Mouse (Mus musculus) intestine, embryonic 16.5 days (tissue): ENCODE results near the gene Adamts14. TPM values are rescaled to one million over a fixed set of nuclear protein-coding genes. Genes with fewer than 3 reads are reported as not detected.
A peak's percentile ranks its signal among the peaks of the same experiment; 100 is the strongest.

Experiments
- ATAC-seq: fragments of 200-750 bp; cut with Nextera tagmentation; 2 replicates; pipeline ENCODE4 v1.8.0; 2017; ENCODE audit warnings: moderate TSS enrichment, moderate library complexity
- H3K27ac ChIP-seq: fragments of 300-500 bp; sonication (generic); 2 replicates; pipeline ENCODE4 v1.5.1; 2014; ENCODE audit warnings: mild to moderate bottlenecking, low read length
- H3K27me3 ChIP-seq: fragments of 300-500 bp; sonication (generic); replicated peaks from 2 replicates; pipeline ENCODE4 v1.6.1; 2014; ENCODE audit warnings: low read length, control low read depth, mixed read lengths; ENCODE audit not compliant: control insufficient read depth, insufficient read depth
- H3K36me3 ChIP-seq: fragments of 300-500 bp; sonication (generic); 2 replicates; pipeline ENCODE4 v1.6.1; 2014; ENCODE audit warnings: low read length, control low read depth; ENCODE audit not compliant: control insufficient read depth, insufficient read depth
- H3K4me1 ChIP-seq: fragments of 300-500 bp; sonication (generic); 2 replicates; pipeline ENCODE4 v1.6.1; 2014; ENCODE audit warnings: low read length, control low read depth, mixed read lengths; ENCODE audit not compliant: control insufficient read depth, insufficient read depth
- H3K4me2 ChIP-seq: fragments of 300-500 bp; sonication (generic); 2 replicates; pipeline ENCODE4 v1.6.1; 2014; ENCODE audit warnings: low read depth, low read length, control low read depth
- H3K4me3 ChIP-seq: fragments of 300-500 bp; sonication (generic); 2 replicates; pipeline ENCODE4 v1.5.1; 2014; ENCODE audit warnings: mild to moderate bottlenecking, low read length
- H3K9ac ChIP-seq: fragments of 300-500 bp; sonication (generic); 2 replicates; pipeline ENCODE4 v1.6.1; 2014; ENCODE audit warnings: low read depth, low read length
- H3K9me3 ChIP-seq: fragments of 300-500 bp; sonication (generic); 2 replicates; pipeline ENCODE4 v1.6.1; 2016; ENCODE audit warnings: low read length, control low read depth; ENCODE audit not compliant: control insufficient read depth
- WGBS: fragments of 180-500 bp; shearing (Covaris S2); extraction: QIAGEN DNeasy Blood & Tissue Kit; methylation state at CpG from one replicate; pipeline ENCODE4 v1.1.7; 2014; 5-methylcytosine and 5-hydroxymethylcytosine counted together
- polyA plus RNA-seq: library from polyadenylated mRNA; unstranded; fragments of >200 nt; fragmentation: Nextera tagmentation; extraction: Ambion mirVana; gene quantifications from 2 replicates; pipeline ENCODE4 v1.2.1, GENCODE M21; 2015

The Adamts14 gene
- 0.75 TPM in 2 replicates for polyA plus RNA-seq

GRCm38 (mm10) chr10:61273081-61273843 is at the start of gene Adamts14:
Gene Adamts14 (minus strand): TSS chr10:61273438.
- peak; percentile 76 for ATAC-seq

GRCm38 (mm10) chr10:61318527-61318926 is 45.3 kb upstream of the Adamts14 start:
- H3K9ac ChIP-seq = no peak overlapping the region
- H3K36me3 ChIP-seq = no peaks in the 10 kb centered on the region
- peaks cover 3% of the 10 kb centered on the region; the same call in 1 of the 2 replicates for H3K4me1 ChIP-seq
- H3K27me3 ChIP-seq = no peaks in the 10 kb centered on the region
- 86% methylated on average over 3 of the region's 3 CpGs for WGBS
- no peak overlapping the region for H3K4me3 ChIP-seq
- H3K27ac ChIP-seq = no peak overlapping the region
- ATAC-seq = no peak
- H3K4me2 ChIP-seq = no peak overlapping the region
- no peaks in the 10 kb centered on the region for H3K9me3 ChIP-seq

More at GRCm38 (mm10) chr10:61273081-61273843, at the start of gene Adamts14:
- Histone ChIP-seq H3K36me3 (no peaks in the 10 kb centered on the region), H3K27ac (no peak within 1 kb of the TSS), H3K4me2 (peak within 1 kb of the TSS; percentile 98), H3K9me3 (no peaks in the 10 kb centered on the region), H3K9ac (peak within 1 kb of the TSS; percentile 73), H3K27me3 (no peaks in the 10 kb centered on the region), H3K4me3 (peak within 1 kb of the TSS; percentile 61), H3K4me1 (peaks cover 11% of the 10 kb centered on the region; the same call in 1 of the 2 replicates)
- under 1% methylated on average over 51 of the region's 75 CpGs for WGBS

- Histone ChIP-seq H3K4me1 (peaks cover 10% of the 10 kb centered on the region), H3K4me3 (no peak overlapping the region), H3K27me3 (no peaks in the 10 kb centered on the region), H3K9me3 (no peaks in the 10 kb centered on the region), H3K36me3 (no peaks in the 10 kb centered on the region), H3K9ac (no peak overlapping the region), H3K27ac (no peak overlapping the region), H3K4me2 (no peak overlapping the region)
- WGBS = 73% methylated on average over 9 of the region's 9 CpGs
- ATAC-seq = no peak
These were observed 42.2 kb upstream of the Adamts14 start for GRCm38 (mm10) chr10:61315324-61315880.

- H3K4me3 ChIP-seq = no peak overlapping the region
- ATAC-seq = no peak
- WGBS = 63% methylated on average over 7 of the region's 7 CpGs
- H3K27me3 ChIP-seq = no peaks in the 10 kb centered on the region
- H3K9ac ChIP-seq = no peak overlapping the region
- peaks cover 12% of the 10 kb centered on the region for H3K4me1 ChIP-seq
- H3K36me3 ChIP-seq = no peaks in the 10 kb centered on the region
- no peaks in the 10 kb centered on the region for H3K9me3 ChIP-seq
- no peak overlapping the region for H3K4me2 ChIP-seq
- no peak overlapping the region for H3K27ac ChIP-seq
These were observed 40.5 kb upstream of the Adamts14 start for GRCm38 (mm10) chr10:61313750-61314149.

- H3K27ac ChIP-seq = peak overlapping the region; percentile 30; the same call in 1 of the 2 replicates
- no peak overlapping the region for H3K4me2 ChIP-seq
- H3K36me3 ChIP-seq = no peaks in the 10 kb centered on the region
- no peak overlapping the region for H3K4me3 ChIP-seq
- H3K9me3 ChIP-seq = no peaks in the 10 kb centered on the region
- 42% methylated on average over 7 of the region's 7 CpGs for WGBS
- ATAC-seq = no peak; the same call in 1 of the 2 replicates
- no peak overlapping the region for H3K9ac ChIP-seq
- H3K4me1 ChIP-seq = peaks cover 12% of the 10 kb centered on the region
- H3K27me3 ChIP-seq = no peaks in the 10 kb centered on the region
These were observed 39.5 kb upstream of the Adamts14 start for GRCm38 (mm10) chr10:61312754-61313153.

- 46% methylated on average over 6 of the region's 6 CpGs for WGBS
- H3K9ac ChIP-seq = no peak overlapping the region
- H3K27me3 ChIP-seq = no peaks in the 10 kb centered on the region
- no peaks in the 10 kb centered on the region for H3K36me3 ChIP-seq
- H3K4me1 ChIP-seq = peaks cover 12% of the 10 kb centered on the region
- no peak; the same call in 1 of the 2 replicates for ATAC-seq
- no peak overlapping the region for H3K4me3 ChIP-seq
- H3K4me2 ChIP-seq = no peak overlapping the region
- peak overlapping the region; percentile 30; the same call in 1 of the 2 replicates for H3K27ac ChIP-seq
- no peaks in the 10 kb centered on the region for H3K9me3 ChIP-seq
These were observed 38.9 kb upstream of the Adamts14 start for GRCm38 (mm10) chr10:61312159-61312558.

- H3K9ac ChIP-seq = no peak overlapping the region
- H3K4me2 ChIP-seq = no peak overlapping the region
- no peaks in the 10 kb centered on the region for H3K36me3 ChIP-seq
- no peak overlapping the region for H3K27ac ChIP-seq
- no peak for ATAC-seq
- H3K4me3 ChIP-seq = no peak overlapping the region
- no peaks in the 10 kb centered on the region for H3K27me3 ChIP-seq
- no peaks in the 10 kb centered on the region for H3K9me3 ChIP-seq
- H3K4me1 ChIP-seq = peaks cover 9% of the 10 kb centered on the region
- WGBS = 60% methylated on average over 12 of the region's 12 CpGs
These were observed 35.6 kb upstream of the Adamts14 start for GRCm38 (mm10) chr10:61308706-61309320.

GRCm38 (mm10) chr10:61305928-61306590 is 32.8 kb upstream of the Adamts14 start:
- H3K4me3 ChIP-seq = no peak overlapping the region
- ATAC-seq = no peak
- H3K9ac ChIP-seq = no peak overlapping the region
- WGBS = 84% methylated on average over 13 of the region's 13 CpGs
- peaks cover 2% of the 10 kb centered on the region; the same call in 1 of the 2 replicates for H3K4me1 ChIP-seq
- no peak overlapping the region for H3K27ac ChIP-seq
- no peaks in the 10 kb centered on the region for H3K36me3 ChIP-seq
- H3K27me3 ChIP-seq = no peaks in the 10 kb centered on the region
- no peaks in the 10 kb centered on the region for H3K9me3 ChIP-seq
- H3K4me2 ChIP-seq = no peak overlapping the region

GRCm38 (mm10) chr10:61304046-61304445 is 30.8 kb upstream of the Adamts14 start:
- no peak for ATAC-seq
- Histone ChIP-seq H3K36me3 (no peaks in the 10 kb centered on the region), H3K9me3 (no peaks in the 10 kb centered on the region), H3K4me3 (no peak overlapping the region), H3K9ac (no peak overlapping the region), H3K27ac (no peak overlapping the region), H3K4me2 (no peak overlapping the region), H3K4me1 (peaks cover 2% of the 10 kb centered on the region; the same call in 1 of the 2 replicates), H3K27me3 (no peaks in the 10 kb centered on the region)
- 76% methylated on average over 6 of the region's 6 CpGs for WGBS
